Mouse (Mus musculus): Measurements from ENCODE around the gene 0610030E20Rik.
A peak's percentile ranks its signal among the peaks of the same experiment; 100 is the strongest.

The 0610030E20Rik gene

DNA sequence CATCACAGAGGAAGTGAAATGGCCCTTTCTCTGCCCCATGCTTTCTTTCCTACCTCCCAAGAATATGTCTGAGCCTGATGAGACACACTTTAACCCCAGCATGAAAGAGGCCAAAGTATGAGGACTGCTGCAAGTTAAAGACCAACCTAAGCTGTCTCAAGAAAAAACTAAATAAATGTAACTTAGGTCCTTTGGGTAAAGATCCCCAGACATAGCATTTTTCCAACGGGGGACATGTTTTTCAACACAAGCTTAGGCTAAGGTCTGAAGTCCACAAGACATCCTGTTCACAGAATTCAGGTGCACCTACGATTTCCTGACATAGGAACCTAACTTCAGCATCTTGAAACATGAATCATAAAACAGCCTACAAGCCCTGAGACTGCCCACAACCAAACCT is 3.1 kb downstream of the 0610030E20Rik start:
- no peak for DNase-seq

DNA sequence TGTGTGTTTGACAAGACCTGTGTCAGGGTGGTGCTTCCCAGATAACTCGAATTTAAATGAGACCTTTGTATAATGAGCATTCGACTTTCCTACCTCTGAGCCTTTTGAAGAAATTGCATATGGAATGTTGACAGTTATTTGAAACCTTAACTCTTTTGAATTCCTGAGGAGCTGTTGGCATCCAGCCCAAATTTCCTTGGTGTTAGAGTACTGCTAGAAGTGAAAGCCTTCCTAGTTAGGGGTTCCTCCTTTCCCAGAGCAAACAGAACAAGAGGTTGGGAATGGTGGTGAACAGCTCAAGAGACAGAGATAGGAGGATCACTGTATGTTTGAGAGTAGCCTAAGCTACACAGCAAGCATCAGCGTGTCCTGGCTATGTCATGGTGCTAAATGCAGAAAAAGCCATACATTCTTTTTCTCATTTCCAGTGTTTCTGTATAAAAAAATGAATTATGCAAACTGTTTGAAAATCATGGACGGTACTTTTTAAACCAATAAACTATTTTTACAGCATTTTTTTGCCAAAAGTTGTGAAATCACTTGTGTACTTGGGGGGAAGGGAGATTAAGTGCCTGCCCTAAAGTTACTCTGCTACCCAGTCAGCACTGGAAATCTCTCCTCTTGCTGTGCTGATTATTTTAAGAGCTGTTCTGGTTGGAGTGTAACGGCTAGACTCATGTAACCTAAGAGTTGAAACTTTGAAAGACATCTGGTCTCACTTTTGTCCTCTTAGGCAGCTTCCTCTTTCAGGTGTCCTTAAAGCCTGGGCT is 5.7 kb downstream of the 0610030E20Rik start:
- DNase-seq = peak in 1 of 2 experiments; percentile 63

DNA sequence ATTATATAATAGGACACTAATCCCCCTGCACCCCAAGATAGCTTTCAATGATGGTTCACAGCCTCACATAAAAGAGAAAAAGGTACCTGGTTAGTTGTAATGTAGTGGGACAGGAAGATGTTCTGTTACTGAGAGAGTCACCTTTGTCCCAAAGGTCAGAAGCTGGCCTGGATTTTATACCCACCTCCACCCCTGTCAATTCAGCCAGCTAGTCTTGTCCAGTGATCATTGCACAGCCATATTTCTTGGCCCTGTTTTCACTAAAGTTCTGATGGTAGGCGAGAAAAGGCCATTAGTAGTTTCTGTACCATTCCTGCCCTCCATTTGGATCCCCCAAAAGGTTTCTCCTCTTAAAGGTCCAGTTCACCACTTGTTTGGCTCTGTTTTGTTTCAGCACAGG is 6.9 kb downstream of the 0610030E20Rik start:
- no peak for DNase-seq

DNA sequence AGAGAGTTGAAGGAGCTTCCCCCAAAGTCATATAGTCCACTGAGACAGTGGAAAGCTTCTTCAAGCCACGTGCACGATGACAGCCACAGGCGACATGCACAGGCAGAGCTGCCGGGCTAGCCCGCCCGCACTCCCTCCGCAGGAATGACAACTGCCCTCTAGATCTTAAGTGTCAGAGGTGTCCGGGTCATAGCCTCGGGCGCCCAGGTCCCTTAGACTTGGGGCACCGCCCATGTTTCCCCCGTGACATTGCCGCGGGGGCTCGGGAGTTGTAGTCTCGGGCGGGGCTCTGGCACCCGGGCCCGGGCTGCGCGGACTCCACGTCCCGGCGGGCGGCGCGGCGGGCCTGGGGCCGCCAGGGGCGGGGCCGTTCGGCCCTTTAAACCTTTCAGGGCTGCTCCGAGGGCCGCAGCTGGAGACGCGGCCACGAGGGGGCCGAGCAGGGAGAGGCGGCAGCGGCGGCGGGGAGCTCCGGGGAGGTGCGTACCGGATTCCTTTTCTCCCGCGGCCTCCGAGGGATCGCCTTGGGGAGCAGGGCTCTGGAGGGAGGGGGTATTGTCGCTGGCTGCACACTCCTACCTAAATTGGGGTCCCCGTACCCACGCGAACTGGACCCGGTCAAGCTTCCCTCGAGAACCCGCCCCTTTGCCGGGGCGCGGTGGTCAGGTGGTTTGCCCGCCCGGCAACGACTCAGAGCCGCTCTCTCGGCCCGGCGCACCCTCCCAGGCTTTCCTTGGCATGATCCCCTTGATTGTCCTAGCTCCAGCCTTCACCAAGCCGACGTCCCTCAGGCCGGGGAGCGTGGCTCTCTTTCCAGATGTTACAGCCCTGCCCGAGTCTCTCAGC is 8.2 kb downstream of the 0610030E20Rik start, which contains the start of gene Tmem150a:
TSS of gene Tmem150a (plus strand) at position 382 of the 846 bp plus-strand sequence.
- peak; percentile 90 to 94 for DNase-seq

DNA sequence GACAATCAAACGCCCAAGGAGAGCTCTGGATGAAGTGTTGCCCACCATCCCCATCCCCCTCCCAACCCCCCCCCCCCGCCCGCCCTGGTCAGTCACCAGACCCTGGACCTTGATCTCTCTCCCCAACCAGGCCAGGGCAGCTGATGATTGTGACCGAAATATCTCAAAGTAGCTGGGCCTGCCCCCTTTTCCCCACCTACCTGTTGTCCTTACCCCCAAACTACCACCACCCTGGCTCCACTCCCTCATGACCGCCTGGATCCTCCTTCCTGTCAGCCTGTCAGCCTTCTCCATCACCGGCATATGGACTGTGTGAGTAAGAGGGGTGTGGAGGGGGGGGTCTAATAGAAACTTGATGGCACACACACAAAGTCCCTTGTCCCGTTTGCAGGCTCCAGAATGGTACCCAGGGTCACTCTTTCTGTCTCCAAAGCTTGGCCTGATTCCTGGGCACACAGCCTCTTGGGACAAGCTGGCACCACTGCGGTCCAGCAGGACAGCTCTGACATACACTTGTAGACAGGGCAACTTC is 8.9 kb downstream of the 0610030E20Rik start:
- DNase-seq = no peak

DNA sequence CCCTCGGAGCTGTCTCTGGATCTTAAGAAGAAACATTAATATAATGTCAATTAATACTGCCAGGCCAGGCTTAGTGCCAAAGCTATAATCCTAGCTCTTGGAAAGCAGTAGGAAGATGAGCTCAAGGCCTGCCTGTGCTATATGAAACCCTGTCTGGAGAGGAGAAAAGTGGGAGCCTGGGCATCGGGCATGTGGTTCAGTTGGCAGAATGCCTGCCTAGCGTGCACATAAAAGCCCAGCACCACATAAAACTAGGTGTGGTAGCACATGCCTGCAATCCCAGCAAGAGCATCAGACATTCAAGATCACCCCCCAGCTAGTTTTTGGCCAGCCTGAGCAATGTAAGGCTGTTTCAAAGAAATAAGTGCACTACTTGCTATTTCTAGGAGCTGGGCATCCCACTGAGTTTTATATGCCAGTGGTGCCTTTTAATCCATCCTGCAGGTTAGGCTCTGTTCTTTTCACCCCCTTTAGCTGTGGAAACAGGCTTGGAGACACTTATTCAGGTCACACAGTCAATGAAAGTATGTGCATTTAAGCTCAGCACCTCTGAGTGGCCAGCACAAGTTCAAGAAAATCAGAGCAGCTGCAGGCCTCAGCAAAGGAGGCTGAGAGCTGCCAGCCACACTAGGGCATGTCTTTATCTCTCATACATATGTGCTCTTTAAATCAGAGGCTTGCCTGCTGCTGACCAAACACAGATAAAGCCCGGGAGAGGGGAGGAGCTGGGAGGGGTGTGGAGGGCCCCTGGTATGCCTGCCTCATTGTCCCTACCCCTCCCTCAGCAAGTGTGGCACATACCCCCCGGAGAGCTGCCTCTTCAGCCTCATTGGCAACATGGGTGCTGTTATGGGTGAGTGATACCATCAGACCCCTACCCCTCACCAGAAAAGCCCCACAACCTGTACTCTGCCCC is 10.3 kb downstream of the 0610030E20Rik start:
- peak in 1 of 2 experiments; percentile 30 for DNase-seq

DNA sequence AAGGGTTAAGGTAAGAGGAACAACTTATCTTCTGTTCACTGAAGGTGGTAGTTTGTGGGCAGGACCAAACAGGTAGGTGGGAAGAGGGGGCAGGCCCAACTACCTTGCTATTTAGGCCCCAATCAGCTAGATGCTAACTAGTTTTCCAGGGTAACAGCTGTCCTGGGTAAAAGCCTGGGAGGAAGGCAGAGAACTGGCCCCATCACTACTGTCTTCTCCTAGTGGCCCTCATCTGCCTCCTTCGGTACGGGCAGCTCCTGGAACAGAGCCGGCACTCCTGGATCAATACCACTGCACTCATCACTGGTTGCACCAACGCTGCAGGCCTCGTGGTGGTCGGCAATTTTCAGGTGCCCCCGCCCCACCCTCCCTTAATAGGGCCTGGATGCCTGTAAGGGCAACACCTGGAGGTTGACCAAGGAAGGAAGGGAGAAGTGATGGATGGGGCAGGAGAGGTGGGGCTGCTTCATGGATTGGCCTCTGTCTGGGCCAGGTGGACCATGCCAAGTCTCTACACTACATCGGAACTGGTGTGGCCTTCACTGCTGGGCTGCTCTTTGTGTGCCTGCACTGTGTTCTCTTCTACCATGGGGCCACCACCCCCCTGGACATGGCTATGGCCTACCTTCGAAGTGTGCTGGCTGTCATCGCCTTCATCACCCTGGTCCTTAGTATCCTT is 11.1 kb downstream of the 0610030E20Rik start:
- no peak for DNase-seq

DNA sequence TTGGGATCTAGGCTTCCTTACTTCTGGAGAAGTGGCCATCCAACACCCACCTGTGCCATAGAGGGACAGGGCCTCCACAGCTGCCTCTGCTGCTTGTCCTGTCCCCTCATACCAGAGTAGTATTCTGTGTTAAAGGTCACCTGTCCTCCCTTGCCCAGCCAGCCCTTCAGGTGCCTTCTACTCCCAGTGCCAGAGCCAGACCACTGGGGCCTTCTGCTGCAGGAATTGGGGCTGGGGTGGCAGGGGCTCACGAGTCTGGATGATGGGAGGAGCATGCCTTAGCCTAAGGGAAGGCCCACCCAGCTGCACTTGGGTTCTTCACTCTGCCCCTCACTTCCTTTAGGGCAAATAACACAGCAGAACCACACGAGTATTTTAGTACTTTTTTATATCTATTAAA is 12.2 kb downstream of the 0610030E20Rik start:
- DNase-seq = no peak

DNA sequence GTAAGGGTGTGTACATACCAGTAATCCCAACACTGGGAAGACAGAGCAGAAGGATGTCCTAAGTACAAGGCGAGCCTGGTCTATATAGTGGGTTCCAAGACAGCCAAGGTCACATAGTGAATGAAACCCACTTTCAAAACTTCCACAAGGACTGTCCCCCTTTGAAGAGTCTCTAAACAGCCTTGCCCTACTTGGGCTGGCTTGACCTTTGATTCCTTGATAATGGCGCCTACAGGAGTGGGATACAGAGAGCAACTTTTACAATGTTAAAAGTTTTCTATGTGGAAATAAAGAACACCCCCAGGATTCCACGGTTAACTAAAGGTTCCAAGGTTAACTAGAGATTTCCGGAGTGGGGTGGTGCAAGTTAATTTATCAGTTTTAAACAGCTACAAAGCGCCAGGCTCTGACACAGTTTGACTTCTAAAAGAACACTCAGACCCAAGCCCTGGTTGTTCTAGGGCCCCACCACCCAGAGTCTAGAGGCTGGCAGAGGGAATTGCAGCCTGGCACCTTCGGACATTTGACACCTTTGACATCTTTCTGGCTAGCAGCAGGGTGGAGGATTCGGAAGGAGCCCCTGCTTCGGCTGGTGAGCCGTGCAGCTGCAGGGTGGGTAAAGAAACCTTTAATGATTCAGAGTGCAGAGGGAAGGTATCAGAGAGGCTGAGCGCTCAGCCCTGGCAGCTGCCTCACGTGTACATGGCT is 12.9 kb downstream of the 0610030E20Rik start:
- no peak for DNase-seq

DNA sequence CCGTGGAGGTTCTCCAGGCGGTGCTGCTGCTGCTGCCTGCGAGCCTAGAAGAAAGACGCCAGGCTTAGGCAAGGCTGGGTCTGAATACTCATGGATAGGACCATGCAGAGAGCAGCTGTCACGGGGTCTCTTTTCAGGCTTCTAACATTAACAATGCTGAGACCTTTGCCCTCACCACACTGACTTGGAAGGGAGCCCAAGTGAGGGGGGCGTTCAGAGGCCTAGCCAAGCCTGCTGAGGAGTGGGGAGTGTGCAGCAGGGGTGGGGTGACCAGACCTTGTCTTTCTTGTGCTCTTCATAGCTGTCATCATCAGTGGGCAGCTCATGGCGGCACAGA is 13.4 kb downstream of the 0610030E20Rik start:
- peak in 1 of 2 experiments; percentile 35 for DNase-seq

DNA sequence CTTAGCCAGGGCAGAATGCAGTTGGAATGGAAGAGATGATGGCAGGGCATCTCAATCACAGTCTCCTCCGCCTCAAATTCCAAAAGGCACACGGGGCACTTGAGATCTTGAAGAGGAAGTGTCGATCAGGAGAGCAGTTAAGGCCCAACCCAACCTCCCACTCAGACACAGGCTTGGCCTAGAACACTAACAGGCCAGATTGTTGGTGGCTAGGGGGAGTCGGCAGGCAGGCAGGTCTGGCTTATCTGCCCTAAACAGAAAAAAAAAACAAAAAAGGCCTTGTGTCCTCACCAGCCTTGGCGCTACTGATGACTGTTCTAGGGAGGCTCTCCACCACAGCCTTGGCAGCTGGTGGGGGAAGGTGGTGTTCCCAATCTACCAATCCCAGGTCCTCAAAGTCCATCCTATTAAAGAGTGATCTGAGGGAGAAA is 14.0 kb downstream of the 0610030E20Rik start:
- peak in 1 of 2 experiments; percentile 39 for DNase-seq

DNA sequence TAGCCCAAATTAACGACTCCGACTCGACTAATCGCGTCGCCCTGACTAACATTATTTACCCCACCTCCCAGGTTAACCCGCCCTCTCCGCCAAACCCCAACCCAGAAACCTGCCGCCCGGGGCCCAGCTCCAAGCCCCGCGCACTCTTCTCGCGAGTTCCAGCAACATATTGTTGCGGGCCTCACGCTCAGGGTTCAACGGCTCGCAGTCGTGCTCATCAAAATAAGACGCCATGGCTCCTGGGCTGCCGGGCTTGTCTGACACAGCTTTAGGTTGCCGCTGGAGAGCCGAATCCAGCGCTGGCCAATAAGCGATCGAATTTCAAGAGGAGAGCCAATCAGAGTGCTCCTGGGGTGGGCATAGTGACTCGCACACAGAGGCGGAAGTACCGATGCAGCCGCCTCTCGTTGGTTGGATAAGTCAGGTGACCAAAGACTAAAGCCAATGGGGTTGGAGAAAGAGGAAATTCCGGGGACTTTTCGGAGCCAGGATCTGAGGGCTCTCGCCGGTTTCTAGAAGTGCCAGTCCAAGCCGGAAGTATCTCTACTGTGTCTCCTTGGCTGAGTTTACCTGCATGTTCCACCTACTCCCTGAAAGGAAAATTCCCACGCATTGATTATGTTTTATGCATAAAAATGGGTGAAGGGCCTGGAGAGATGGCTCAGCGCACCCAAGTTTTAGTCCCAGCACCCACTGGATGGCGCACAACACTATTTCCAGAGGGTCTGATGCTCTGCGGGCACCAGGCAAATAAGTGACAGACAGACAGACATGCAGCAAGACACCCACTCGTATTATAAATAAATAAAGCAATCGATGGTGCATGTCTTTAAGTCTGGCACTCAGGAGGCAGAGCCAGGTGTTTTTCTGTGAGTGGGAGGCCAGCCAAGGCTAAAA is 15.3 kb downstream of the 0610030E20Rik start:
- peak; percentile 97 for DNase-seq

DNA sequence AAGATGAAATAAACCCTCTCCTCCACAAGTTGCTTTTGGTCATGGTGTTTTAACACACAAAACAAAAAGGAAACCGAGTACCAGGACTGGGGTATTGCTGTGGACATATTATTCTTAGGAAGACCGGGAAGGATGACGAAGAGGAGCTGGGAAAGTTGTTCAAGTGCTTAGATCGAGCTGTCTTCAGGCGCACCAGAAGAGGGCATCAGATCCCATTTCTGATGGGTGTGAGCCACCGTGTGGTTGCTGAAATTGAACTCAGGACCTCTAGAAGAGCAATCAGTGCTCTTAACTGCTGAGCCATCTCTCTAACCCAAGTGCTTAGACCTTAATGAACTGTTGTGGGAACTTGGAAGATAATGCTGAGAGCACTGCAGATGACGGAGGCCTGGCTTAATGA is 16.9 kb downstream of the 0610030E20Rik start:
- no peak for DNase-seq

DNA sequence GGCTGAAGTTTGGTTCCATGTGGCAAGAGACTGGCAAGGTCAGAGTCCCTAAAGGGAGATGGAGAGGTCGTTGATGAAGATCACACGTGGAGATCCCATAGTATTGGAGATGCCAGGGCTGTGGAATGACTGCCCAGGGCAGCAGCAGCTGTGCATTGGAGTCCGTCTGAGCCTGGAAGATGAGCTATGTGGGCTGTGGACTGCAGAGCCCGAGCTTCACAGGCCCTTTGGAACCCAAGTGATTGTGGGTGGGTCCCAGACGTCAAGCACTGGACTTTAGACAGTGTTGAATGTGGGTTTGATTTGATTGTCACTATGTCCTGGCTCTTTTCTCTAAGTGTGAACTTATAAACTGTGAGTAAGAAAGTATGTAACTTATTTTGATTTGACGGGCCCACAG is 17.9 kb downstream of the 0610030E20Rik start:
- DNase-seq = no peak

DNA sequence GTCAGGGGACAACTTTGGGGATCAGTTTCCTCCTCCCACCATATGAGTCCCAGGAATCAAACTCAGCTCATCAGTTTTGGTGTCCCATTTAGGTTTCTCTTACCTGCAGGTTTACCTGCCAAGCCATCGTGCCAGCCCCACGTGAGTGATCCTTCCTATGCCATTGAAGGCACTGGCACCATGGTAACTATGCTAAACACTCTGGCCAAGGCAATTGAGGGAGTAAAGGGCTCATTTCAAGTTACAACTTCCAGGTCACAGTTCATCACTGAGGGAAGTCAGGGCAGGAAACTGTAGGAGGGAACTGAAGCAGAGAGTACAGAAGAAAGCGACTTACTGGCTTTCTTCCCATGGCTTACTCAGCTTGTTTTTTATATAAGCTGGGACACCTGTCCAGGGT is 19.2 kb downstream of the 0610030E20Rik start:
- DNase-seq = no peak

DNA sequence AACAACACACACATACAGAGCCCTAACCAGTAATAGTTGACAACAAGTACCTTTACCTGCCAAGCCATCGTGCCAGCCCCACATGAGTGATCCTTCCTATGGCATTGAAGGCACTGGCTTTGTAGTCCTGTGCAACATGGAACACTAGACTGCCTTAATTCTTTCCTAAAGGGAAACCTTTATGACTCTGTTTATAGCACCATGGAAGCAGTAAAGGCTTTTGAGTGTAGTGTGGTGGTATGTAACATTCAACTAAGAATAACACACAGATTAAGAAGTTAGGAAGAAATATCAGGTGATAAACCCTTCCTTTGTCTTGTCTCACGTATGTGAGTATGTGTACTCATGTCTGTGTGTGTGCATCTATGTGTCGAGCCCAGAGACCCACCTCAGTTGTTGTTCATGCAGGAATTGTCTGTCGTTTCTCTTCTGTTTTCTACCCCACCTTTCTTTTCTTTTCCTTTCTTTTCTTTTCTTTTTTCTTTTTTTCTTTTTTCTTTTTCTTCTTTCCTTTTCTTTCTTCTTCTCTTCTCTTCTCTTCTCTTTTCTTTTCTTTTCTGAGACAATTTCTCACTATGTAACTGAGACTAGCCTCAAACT is 19.8 kb downstream of the 0610030E20Rik start, which contains the start of gene Rnf181:
TSS of gene Rnf181 (minus strand) at position 113 of the 600 bp plus-strand sequence.
- DNase-seq = no peak

DNA sequence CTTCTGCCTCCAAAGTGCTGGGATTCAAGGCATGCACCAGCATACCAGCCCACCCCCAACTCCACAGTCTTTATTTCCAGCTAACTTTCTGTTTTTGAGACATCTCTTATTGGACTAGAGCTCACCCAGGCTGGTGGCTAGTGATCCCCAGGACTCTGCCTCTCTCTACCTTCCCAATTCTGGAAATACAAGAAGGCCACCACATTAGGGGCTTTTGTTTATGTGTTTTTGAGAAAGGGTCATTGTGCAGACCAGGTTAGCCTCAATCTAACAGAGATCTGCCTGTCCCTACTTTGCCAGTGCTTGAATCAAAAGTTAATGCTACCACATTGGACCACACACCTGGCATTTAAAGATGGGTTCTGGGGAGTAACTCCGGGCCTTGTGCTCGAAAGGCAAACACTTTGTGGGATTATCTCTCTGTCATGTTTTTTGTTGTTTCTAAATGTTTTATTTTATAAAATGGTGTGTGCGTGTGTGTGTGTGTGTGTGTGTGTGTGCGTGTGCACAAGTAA is 20.4 kb downstream of the 0610030E20Rik start:
- no peak for DNase-seq

DNA sequence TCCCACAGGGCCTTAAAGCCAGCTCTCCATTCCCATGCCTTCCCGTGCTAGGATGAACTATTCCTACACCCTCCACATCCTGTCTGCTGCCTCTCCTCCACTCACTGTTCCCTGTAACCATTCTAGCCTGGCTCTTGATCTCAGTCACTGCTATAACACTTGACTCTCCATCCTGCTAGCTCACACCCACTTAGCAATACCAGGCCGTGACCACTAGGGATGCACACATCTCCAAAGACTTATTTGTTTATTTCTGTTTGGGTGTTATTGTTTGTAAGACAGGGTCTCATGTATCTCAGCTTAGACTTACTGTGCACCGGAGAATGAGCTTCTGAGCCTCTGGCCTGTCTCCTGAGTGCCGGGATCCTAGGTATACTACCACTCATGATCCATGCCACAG is 22.4 kb downstream of the 0610030E20Rik start:
- DNase-seq = no peak

DNA sequence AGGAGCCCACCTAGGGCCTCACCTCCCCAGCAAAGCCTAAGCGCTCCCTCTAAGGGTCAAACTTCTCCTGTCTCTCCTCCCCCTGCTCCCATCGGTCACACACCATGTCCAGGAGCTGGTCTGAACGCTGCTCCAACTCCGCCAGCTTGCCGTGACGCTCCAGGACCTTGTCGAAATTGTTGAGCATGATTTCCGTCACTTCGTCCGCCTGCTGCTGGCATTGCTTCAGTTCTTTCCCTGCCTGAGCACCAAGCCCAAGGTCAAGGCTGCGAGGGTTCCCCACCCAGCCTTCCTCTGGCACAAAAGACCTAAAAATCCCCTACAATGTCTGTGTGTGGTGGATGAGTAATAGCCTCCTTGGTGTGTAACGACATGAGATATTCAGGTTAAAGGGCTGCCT is 23.0 kb downstream of the 0610030E20Rik start:
- DNase-seq = no peak

Data from lung, postnatal 4 days (tissue).